Mouse (Mus musculus) heart, embryonic 16.5 days (tissue): ENCODE measurements at regions not wholly inside any gene's neighbourhood (a gene's known extent, or its start where the extent isn't known, plus 50 kb on each side); places are given as distances from the start of the nearest gene placed in this dataset.

ENCODE experiments used
- ATAC-seq: fragments of 200-750 bp; cut with Nextera tagmentation; replicated peaks from 2 replicates; pipeline ENCODE4 v1.8.0; 2017; ENCODE audit warnings: moderate number of reproducible peaks; ENCODE audit not compliant: insufficient read depth, low FRiP score; ENCODE audit errors: extremely low read depth
- H3K27ac ChIP-seq: fragments of 300-500 bp; sonication (generic); 2 replicates; pipeline ENCODE4 v1.5.1; 2014; ENCODE audit warnings: mild to moderate bottlenecking, low read length, control low read depth, moderate library complexity
- H3K27me3 ChIP-seq: fragments of 300-500 bp; sonication (generic); 2 replicates; pipeline ENCODE4 v1.6.1; 2014; ENCODE audit warnings: low read length, mixed read lengths; ENCODE audit not compliant: control insufficient read depth, insufficient read depth
- H3K36me3 ChIP-seq: fragments of 300-500 bp; sonication (generic); 2 replicates; pipeline ENCODE4 v1.6.1; 2014; ENCODE audit not compliant: control insufficient read depth, insufficient read depth
- H3K4me1 ChIP-seq: fragments of 300-500 bp; sonication (generic); 2 replicates; pipeline ENCODE4 v1.6.1; 2014; ENCODE audit warnings: low read length, mixed read lengths; ENCODE audit not compliant: control insufficient read depth, insufficient read depth
- H3K4me2 ChIP-seq: fragments of 300-500 bp; sonication (generic); 2 replicates; pipeline ENCODE4 v1.6.1; 2014; ENCODE audit warnings: low read depth, mild to moderate bottlenecking, control low read depth, low read length
- H3K4me3 ChIP-seq: fragments of 300-500 bp; sonication (generic); 2 replicates; pipeline ENCODE4 v1.5.1; 2014; ENCODE audit warnings: mild to moderate bottlenecking, control low read depth, low read length
- H3K9ac ChIP-seq: fragments of 300-500 bp; sonication (generic); 2 replicates; pipeline ENCODE4 v1.6.1; 2014; ENCODE audit warnings: low read length, control low read depth
- H3K9me3 ChIP-seq: fragments of 300-500 bp; sonication (generic); replicated peaks from 2 replicates; pipeline ENCODE4 v1.6.1; 2016; ENCODE audit warnings: low read length; ENCODE audit not compliant: control insufficient read depth
- WGBS: fragments of 180-500 bp; shearing (Covaris S2); extraction: QIAGEN DNeasy Blood & Tissue Kit; methylation state at CpG from one replicate; pipeline ENCODE4 v1.1.7; 2014; 5-methylcytosine and 5-hydroxymethylcytosine counted together

GRCm38 (mm10) chr2:171630101-171630715 is 413.1 kb downstream of the Cbln4 start:
- WGBS, result 85% methylated on average over 9 of the region's 9 CpGs
- H3K9me3 ChIP-seq, result no peaks in the 10 kb centered on the region
- ATAC-seq, result no peak

GRCm38 (mm10) chr2:171628182-171628850 is 414.9 kb downstream of the Cbln4 start:
- H3K27me3 ChIP-seq, result no peaks in the 10 kb centered on the region
- H3K9me3 ChIP-seq, result no peaks in the 10 kb centered on the region
- H3K27ac ChIP-seq, result no peak overlapping the region
- ATAC-seq, result no peak
- no peak overlapping the region for H3K9ac ChIP-seq
- no peak overlapping the region for H3K4me3 ChIP-seq
- no peak overlapping the region for H3K4me2 ChIP-seq
- 88% methylated on average over 10 of the region's 10 CpGs for WGBS
- no peaks in the 10 kb centered on the region for H3K36me3 ChIP-seq
- H3K4me1 ChIP-seq, result no peaks in the 10 kb centered on the region

More at GRCm38 (mm10) chr2:171630101-171630715, 413.1 kb downstream of the Cbln4 start:
- Histone ChIP-seq H3K9ac (no peak overlapping the region), H3K4me2 (no peak overlapping the region), H3K4me3 (no peak overlapping the region), H3K27ac (no peak overlapping the region), H3K36me3 (no peaks in the 10 kb centered on the region), H3K27me3 (no peaks in the 10 kb centered on the region), H3K4me1 (no peaks in the 10 kb centered on the region)

- Histone ChIP-seq H3K27me3 (no peaks in the 10 kb centered on the region), H3K9ac (no peak overlapping the region), H3K4me1 (no peaks in the 10 kb centered on the region), H3K27ac (no peak overlapping the region), H3K4me3 (no peak overlapping the region), H3K4me2 (no peak overlapping the region), H3K9me3 (no peaks in the 10 kb centered on the region), H3K36me3 (no peaks in the 10 kb centered on the region)
- no peak for ATAC-seq
- WGBS, result 79% methylated on average over 5 of the region's 5 CpGs
These were observed 422.6 kb downstream of the Cbln4 start for GRCm38 (mm10) chr2:171620668-171621067.

- H3K4me1 ChIP-seq, result no peaks in the 10 kb centered on the region
- H3K9me3 ChIP-seq, result no peaks in the 10 kb centered on the region
- no peak overlapping the region for H3K4me3 ChIP-seq
- H3K27me3 ChIP-seq, result no peaks in the 10 kb centered on the region
- no peak overlapping the region for H3K9ac ChIP-seq
- H3K4me2 ChIP-seq, result no peak overlapping the region
- WGBS, result 73% methylated on average over 2 of the region's 2 CpGs
- H3K27ac ChIP-seq, result no peak overlapping the region
- no peaks in the 10 kb centered on the region for H3K36me3 ChIP-seq
- no peak for ATAC-seq
These were observed 423.0 kb downstream of the Cbln4 start for GRCm38 (mm10) chr2:171620253-171620652.

GRCm38 (mm10) chr2:171618771-171619170 is 424.5 kb downstream of the Cbln4 start:
- Histone ChIP-seq H3K9me3 (no peaks in the 10 kb centered on the region), H3K36me3 (no peaks in the 10 kb centered on the region), H3K27me3 (no peaks in the 10 kb centered on the region), H3K9ac (no peak overlapping the region), H3K4me1 (no peaks in the 10 kb centered on the region), H3K4me3 (no peak overlapping the region), H3K4me2 (no peak overlapping the region), H3K27ac (no peak overlapping the region)
- no peak for ATAC-seq
- WGBS, result 77% methylated on average over 4 of the region's 4 CpGs

GRCm38 (mm10) chr2:171618333-171618732 is 424.9 kb downstream of the Cbln4 start:
- Histone ChIP-seq H3K27me3 (no peaks in the 10 kb centered on the region), H3K36me3 (no peaks in the 10 kb centered on the region), H3K4me1 (no peaks in the 10 kb centered on the region), H3K9me3 (no peaks in the 10 kb centered on the region), H3K27ac (no peak overlapping the region), H3K4me2 (no peak overlapping the region), H3K4me3 (no peak overlapping the region), H3K9ac (no peak overlapping the region)
- WGBS, result 46% methylated on average over 9 of the region's 9 CpGs
- ATAC-seq, result no peak

- no peak overlapping the region for H3K4me2 ChIP-seq
- no peaks in the 10 kb centered on the region for H3K36me3 ChIP-seq
- H3K9ac ChIP-seq, result no peak overlapping the region
- no peaks in the 10 kb centered on the region for H3K9me3 ChIP-seq
- ATAC-seq, result no peak
- no peak overlapping the region for H3K4me3 ChIP-seq
- WGBS, result 51% methylated on average over 2 of the region's 2 CpGs
- H3K27me3 ChIP-seq, result no peaks in the 10 kb centered on the region
- H3K4me1 ChIP-seq, result no peaks in the 10 kb centered on the region
- H3K27ac ChIP-seq, result no peak overlapping the region
These were observed 427.8 kb downstream of the Cbln4 start for GRCm38 (mm10) chr2:171615462-171615861.

- H3K9me3 ChIP-seq, result no peaks in the 10 kb centered on the region
- ATAC-seq, result no peak
- no peaks in the 10 kb centered on the region for H3K36me3 ChIP-seq
- H3K27me3 ChIP-seq, result no peaks in the 10 kb centered on the region
- 64% methylated on average over 5 of the region's 5 CpGs for WGBS
- no peak overlapping the region for H3K4me3 ChIP-seq
- no peaks in the 10 kb centered on the region for H3K4me1 ChIP-seq
- no peak overlapping the region for H3K27ac ChIP-seq
- H3K9ac ChIP-seq, result no peak overlapping the region
- no peak overlapping the region for H3K4me2 ChIP-seq
These were observed 438.2 kb downstream of the Cbln4 start for GRCm38 (mm10) chr2:171605064-171605463.

- no peak overlapping the region for H3K4me3 ChIP-seq
- no peak overlapping the region for H3K4me2 ChIP-seq
- no peak; the same call in 1 of the 2 replicates for ATAC-seq
- no peak overlapping the region for H3K27ac ChIP-seq
- H3K4me1 ChIP-seq, result peaks cover 4% of the 10 kb centered on the region; the same call in 1 of the 2 replicates
- H3K36me3 ChIP-seq, result no peaks in the 10 kb centered on the region
- 40% methylated on average over 5 of the region's 5 CpGs for WGBS
- no peaks in the 10 kb centered on the region for H3K9me3 ChIP-seq
- no peak overlapping the region for H3K9ac ChIP-seq
- H3K27me3 ChIP-seq, result no peaks in the 10 kb centered on the region
These were observed 448.0 kb downstream of the Cbln4 start for GRCm38 (mm10) chr2:171595240-171595639.
